In genomic region chr1:193784966-193785365, GRCm38 (mm10) we compare ENCODE assay signal across 11 mouse cellular contexts.
A peak's percentile ranks its signal among the peaks of the same experiment; 100 is the strongest.
DNase-seq lines count a peak whose midpoint lies in the region; ATAC-seq and TF ChIP-seq lines count a peak whose summit lies in the region.
"Had no signal": no experiment of that assay in that cellular context is flagged by ENCODE, and none has a peak within 500 bp of the region (broad histone marks: within the 10 kb centered on the region; RNA-seq: fewer than 3 reads in every experiment).

No protein-coding gene starts in this region.

- no peak overlapping the region for H3K4me3 ChIP-seq in cerebellum, adult 2 months (replicated peaks; ENCODE audit: insufficient read depth, low read depth, low read length)
- H3K4me3 ChIP-seq: embryonic facial prominence, embryonic 13.5 days had no signal

- peak overlapping the region; percentile 93 for H3K27ac ChIP-seq in cerebellum, adult 2 months (ENCODE audit: insufficient read depth, low read length)
- H3K27ac ChIP-seq: embryonic facial prominence, embryonic 13.5 days had no signal

- 0% methylated on average over 1 of the region's 1 CpGs for WGBS in cerebellum, adult 2 months

- no peak for TF ChIP-seq POLR2A in cerebellum, adult 2 months (IDR thresholded peaks at IDR 0.05; ENCODE audit: borderline replicate concordance, insufficient read depth, low read length)

- H3K27me3 ChIP-seq in cerebellum, adult 2 months (ENCODE audit: control insufficient read depth, insufficient read depth, low read length), result no peaks in the 10 kb centered on the region

- no peak for TF ChIP-seq CTCF in cerebellum, adult 2 months (IDR thresholded peaks at IDR 0.05; ENCODE audit: borderline replicate concordance, insufficient read depth, low read depth, low read length)

- DNase-seq in layer of hippocampus, adult 11-12 months (ENCODE audit: low spot score), result peak; percentile 58
- DNase-seq in layer of hippocampus, adult 9-10 months (ENCODE audit: low spot score), result no peak
- peak; percentile 46 for DNase-seq in brain, embryonic 18.5 days (ENCODE audit: low read depth, low spot score)
- DNase-seq in cerebellum, adult 2 months, result peak; percentile 92 to 97
- peak; percentile 66 for DNase-seq in layer of hippocampus, adult 9-11 months
- DNase-seq in left cerebral cortex, adult 8-10 months (ENCODE audit: low spot score in 2 of 2), result no peak
- DNase-seq: kidney, postnatal 14 days; lung, postnatal 14 days had no signal

- peaks cover 26% of the 10 kb centered on the region; the same call in 1 of the 2 replicates for H3K4me1 ChIP-seq in cerebellum, adult 2 months (ENCODE audit: control insufficient read depth, insufficient read depth, low read length)
- H3K4me1 ChIP-seq: embryonic facial prominence, embryonic 13.5 days had no signal

- ATAC-seq in megakaryocyte progenitor cell, adult 5-6 weeks (replicated peaks; ENCODE audit: poor library complexity), result no peak
- no peak for ATAC-seq in monocyte, adult 5-6 weeks (replicated peaks; ENCODE audit: insufficient number of reproducible peaks, low FRiP score, low TSS enrichment, poor library complexity, severe bottlenecking)

Comparison
In these comparisons a context has a peak if more than half of its experiments do, and no peak if none do; other contexts are left out.
1. DNase-seq: peak in layer of hippocampus, adult 11-12 months (single experiment), brain, embryonic 18.5 days (single experiment), cerebellum, adult 2 months (2 of 2) and layer of hippocampus, adult 9-11 months (single experiment); none in layer of hippocampus, adult 9-10 months (single experiment) and left cerebral cortex, adult 8-10 months (0 of 2).